Mouse (Mus musculus) heart, postnatal 25 days (tissue): ENCODE data around the gene Fcrl5. TPM values are rescaled to one million over a fixed set of nuclear protein-coding genes. Genes with fewer than 3 reads are reported as not detected.

Source experiments
- DNase-seq: peaks from one replicate; pipeline ENCODE4 v3.0.0; 2022; ENCODE audit warnings: low spot score
- intact Hi-C: fragments of 180-260 bp; cut with DNase I; formaldehyde crosslinking; loops from one replicate; pipeline ENCODE4 v1.15.1; 2025
- total RNA-seq, 2 experiments: library from RNA; stranded (reverse); gene quantifications; 2 replicates each; pipeline ENCODE4 v1.2.3; 2021

Fcrl5 gene
- total RNA-seq, 2 experiments from 2014 or later, result not detected

GRCm38 (mm10) chr3:87498266-87498665 lies 62.7 kb downstream of the Fcrl5 start:
- DNase-seq, result no peak
- intact Hi-C loops, result loop anchor here (2.0 kb wide), 2 partner anchors 87 to 173 kb away; no protein-coding TSS in a partner anchor

DNA sequence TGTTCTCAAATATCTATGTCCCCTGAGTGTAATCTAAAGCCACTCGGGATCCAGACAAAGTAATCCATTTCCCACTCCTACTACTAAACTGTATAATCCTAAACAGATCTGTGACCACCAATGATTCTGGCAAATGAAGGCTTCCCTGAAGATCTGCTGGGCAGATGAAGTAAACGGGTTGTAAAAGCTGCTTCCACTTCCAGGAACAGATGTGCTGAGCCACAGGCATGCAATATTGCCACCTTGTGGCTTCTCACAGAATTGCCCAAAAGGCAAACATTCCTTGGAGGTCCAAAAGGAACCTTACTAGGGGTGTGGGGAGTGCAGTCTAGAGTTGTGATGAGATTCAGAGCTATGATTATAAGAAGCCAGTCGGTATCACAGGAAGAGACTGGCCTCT lies 63.5 kb downstream of the Fcrl5 start:
- intact Hi-C loops, result loop anchor here (1.0 to 2.0 kb wide), 3 partner anchors 88 to 256 kb away; no protein-coding TSS in a partner anchor
- no peak for DNase-seq

DNA sequence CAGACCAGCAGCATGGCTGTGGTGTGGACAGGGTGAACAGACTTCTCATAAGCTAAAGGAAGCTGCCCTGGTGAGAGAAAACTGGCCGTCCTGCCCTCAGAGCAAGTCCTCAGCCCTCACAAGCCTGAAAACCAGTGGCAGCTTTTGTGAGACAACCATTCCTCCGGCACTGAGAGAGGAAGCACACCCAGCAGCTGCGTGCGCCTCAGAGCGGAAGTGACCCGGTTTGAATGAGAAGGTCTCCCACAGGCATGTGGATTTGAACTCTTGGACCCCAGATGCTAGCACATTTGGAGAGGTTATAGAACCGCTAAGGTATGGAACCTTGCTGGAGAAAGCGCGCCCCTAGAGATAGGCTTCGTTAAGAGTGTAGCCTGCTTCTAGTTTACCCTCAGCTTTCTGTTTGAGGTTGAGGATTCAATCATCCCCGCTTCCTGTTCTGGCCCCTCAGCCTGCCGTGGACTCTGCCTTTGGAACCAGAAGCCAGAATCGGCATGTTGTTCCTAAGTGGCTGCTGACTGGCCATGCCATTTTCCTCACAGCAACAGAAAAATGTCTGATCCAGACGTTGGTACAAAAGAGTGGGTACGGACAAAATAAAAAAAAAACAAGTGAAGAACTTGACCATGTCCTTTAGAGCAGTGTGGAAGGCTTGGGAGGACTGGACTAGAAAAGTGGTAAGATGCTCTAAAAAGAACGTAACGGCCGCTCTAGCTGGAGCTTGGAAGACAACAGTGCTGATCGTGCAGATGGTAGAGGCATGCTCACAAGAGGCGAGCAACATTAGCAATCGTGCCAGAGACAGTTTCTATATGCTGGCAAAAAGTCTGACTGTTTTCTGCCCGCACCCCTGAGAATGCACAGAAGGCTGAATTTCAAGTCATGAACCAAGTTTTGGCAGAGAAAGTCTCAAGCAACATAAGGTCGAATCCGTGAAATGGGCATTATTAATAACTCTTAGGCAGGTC lies 64.8 kb downstream of the Fcrl5 start:
- no peak for DNase-seq
- intact Hi-C loops, result loop anchor here (5.0 kb wide), 2 partner anchors 408 to 468 kb away; no protein-coding TSS in a partner anchor

DNA sequence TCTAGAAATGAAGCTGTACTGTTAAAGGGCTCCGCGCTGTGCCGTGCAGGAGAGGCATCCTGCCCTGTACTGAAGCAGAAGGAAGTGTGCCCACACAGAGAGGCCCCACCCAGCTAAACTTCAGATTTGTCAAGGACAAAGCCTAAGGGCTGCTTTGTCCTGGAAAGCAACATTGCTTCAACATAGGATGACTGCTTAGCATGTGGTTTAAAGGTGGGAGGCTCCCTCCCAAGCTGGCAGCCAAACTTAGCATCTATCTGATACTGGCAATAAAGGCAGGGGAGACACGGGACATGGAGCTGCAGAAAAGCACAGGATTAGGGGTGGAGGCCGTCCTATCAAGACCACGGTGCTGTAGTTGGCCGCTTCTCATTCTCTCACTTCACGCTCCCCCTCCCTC lies 65.6 kb downstream of the Fcrl5 start:
- DNase-seq, result no peak
- intact Hi-C loops, result loop anchor here (5.0 kb wide), 2 partner anchors 409 to 469 kb away; no protein-coding TSS in a partner anchor

GRCm38 (mm10) chr3:87502771-87503170 lies 67.2 kb downstream of the Fcrl5 start:
- intact Hi-C loops, result loop anchor here (5.0 kb wide), 2 partner anchors 410 to 470 kb away; no protein-coding TSS in a partner anchor
- no peak for DNase-seq

- DNase-seq, result no peak
- intact Hi-C loops, result loop anchor here (1.0 to 5.0 kb wide), 4 partner anchors 182 to 472 kb away; no protein-coding TSS in a partner anchor
Measured at GRCm38 (mm10) chr3:87504330-87504729, 68.8 kb downstream of the Fcrl5 start.

DNA sequence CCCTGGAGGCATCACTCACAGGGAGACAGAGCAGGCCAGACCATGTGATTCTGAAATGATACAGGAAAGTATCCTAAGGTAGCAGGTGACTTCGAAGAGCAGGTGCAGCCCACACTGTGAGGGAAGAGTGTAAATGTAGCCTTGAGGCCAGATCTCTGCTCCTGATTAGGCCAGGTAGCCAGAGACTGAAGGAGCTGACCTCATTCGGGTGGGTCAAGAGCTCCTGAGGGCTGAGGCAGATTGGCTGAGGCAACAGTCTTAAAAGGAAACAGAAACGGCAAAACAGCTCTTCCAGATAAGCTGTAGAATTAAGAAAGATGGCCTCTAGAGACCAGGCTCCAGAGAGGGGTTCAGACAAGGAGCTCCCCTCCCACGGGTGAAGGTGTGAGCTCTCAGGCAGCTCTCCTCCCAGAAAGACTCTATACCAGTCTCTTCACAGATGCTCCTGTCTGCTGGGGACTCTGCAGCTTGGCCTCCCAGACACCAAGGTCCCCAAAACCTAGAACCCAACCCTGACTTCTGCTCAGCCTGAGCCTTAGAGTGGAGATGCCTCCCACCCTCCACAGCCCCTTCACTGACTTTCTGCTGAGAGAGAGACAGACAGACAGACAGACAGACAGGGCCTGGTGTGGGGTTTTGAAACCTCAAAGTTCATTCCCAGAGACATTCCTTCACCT lies 69.3 kb downstream of the Fcrl5 start:
- no peak for DNase-seq

GRCm38 (mm10) chr3:87506456-87507416 lies 71.2 kb downstream of the Fcrl5 start:
- no peak for DNase-seq
- intact Hi-C loops, result no loop called here

More for the DNA sequence above, 69.3 kb downstream of the Fcrl5 start:
- intact Hi-C loops, result loop anchor here (1.0 to 5.0 kb wide), 4 partner anchors 182 to 473 kb away; no protein-coding TSS in a partner anchor

DNA sequence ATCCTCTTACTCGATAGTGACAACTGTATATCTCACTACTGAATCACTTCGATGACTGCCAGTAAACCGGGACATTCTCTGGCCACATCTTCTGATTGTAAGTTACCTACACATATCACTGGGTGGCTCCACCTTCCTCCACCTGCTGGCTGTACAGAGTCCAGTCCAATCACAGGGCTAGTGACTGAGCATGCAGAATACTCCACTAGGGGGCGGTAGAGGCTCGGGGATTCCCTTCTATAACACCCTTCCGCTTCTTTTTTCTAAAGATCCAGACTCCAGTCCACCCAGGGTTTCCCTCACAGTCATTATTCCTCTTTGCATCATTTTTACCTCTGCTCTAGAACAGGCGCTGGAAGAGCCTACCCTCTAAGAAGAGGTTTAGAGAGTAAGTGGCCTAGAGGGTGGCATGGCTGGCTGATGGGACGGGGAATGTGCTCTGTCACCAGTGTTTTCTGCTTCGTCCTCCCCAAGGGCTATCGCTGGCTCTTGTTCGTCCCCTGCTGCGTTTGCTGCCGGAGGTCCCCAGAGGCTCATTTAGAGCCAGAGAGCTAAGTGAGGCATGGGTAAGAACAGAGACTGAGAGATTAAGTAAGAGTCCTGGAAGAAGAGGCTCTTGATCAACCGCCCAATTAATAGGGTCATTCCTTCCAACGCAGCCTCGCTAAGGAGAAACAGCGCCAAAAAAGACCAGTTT lies 72.8 kb downstream of the Fcrl5 start:
- intact Hi-C loops, result loop anchor here (1.0 kb wide), 1 partner anchor 54 kb away; no protein-coding TSS in a partner anchor

GRCm38 (mm10) chr3:87509061-87509460 lies 73.5 kb downstream of the Fcrl5 start:
- intact Hi-C loops, result no loop called here
- DNase-seq, result peak; percentile 68

More for the DNA sequence above, 72.8 kb downstream of the Fcrl5 start:
- peak; percentile 45 for DNase-seq

DNA sequence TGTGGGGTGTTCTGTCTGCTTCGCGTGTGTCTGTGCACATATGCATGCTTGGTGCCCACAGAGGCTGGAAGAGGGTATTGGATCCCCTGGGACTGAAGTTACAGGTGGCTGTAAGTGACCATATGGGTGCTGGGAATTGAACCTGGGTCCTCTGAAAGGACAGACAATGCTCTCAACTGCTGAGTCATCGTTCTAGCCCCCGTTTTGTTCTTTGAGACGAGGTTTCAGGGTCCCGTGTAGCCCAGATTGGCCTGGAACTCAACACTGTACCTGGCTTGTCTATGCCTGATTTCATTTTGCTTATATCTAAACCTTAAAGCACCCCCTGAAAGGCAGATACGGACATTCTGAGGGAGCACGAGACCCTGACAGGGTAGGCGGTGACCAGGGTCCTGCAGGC lies 75.3 kb downstream of the Fcrl5 start:
- no peak for DNase-seq
- intact Hi-C loops, result loop anchor here (2.0 kb wide), 1 partner anchor 14 kb away; the partner anchor contains the start of gene Etv3

DNA sequence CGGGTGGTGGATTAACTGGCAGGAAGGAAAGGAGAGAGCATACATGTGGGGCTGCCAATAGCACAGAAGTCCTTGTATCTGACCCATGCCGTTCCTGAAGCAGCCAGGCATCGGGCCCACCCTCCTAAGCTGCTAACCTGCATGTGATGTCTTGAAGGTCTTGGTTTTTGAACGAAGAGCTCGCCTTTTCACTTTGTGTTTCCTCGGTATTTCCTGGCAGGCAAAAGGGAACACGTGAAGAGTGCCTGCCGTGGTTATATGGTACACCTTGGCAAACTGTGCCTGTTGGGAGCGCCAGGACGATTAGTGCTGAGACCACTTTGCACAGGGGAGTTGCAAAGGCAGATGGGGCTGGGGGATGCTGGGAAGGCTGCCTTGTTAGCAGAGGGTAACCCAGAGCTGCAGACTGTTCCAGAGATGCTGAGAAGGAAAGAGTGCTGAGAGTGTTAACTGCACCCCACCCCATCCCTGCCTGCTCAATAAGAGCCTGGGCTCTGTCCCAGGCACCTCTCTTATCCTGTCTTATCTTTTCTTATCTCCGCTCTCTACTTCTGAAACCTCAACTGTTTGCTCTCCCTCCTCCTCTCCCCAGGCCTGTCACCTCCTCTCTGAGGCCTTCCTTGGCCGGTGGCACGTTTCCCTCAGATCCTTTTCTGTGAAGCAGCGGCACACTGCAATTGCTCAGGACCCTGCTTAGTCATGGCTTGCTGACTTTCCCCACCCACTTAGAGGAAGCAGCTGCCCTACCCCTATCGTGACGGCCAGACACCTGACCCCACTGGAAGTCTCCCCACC lies 76.6 kb downstream of the Fcrl5 start:
- no peak for DNase-seq
- intact Hi-C loops, result loop anchor here (2.0 kb wide), 1 partner anchor 13 kb away; the partner anchor contains the start of gene Etv3

DNA sequence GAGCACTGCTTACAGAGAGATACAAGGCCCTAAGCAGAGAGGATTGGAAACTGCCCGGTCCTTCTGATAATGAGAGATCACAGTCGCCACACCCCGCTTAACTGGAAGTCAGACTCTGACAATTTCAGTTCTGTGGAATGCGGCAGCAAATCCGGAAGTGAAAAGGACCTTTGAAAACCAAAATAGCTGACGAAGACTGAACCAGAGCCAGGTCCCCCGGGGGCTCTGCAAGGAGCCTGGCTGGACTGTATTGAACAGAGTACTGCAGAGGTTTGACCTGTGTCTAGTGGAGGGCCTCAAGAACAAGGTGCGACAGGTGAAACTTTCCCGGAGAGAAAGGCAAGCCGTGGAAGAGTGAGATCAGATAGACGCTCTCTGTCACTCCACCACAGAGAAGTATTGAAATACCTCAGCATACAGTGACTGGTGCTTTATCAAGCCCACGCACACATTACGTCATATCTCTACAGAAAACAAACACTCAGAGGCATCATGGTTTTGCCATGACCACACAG lies 80.1 kb downstream of the Fcrl5 start:
- intact Hi-C loops, result no loop called here
- no peak for DNase-seq

- intact Hi-C loops, result no loop called here
- DNase-seq, result no peak
Measured at GRCm38 (mm10) chr3:87518425-87518824, 82.9 kb downstream of the Fcrl5 start.

GRCm38 (mm10) chr3:87521126-87521525 lies 85.6 kb downstream of the Fcrl5 start:
- intact Hi-C loops, result no loop called here
- no peak for DNase-seq

- DNase-seq, result no peak
- intact Hi-C loops, result no loop called here
Measured at GRCm38 (mm10) chr3:87521833-87522232, 86.3 kb downstream of the Fcrl5 start.

- intact Hi-C loops, result loop anchor here (2.0 kb wide), 1 partner anchor 13 kb away; no protein-coding TSS in a partner anchor
- no peak for DNase-seq
Measured at GRCm38 (mm10) chr3:87523701-87524100, 88.1 kb downstream of the Fcrl5 start.
